ENCODE assay signal across 8 mouse cellular contexts in the genomic region with DNA sequence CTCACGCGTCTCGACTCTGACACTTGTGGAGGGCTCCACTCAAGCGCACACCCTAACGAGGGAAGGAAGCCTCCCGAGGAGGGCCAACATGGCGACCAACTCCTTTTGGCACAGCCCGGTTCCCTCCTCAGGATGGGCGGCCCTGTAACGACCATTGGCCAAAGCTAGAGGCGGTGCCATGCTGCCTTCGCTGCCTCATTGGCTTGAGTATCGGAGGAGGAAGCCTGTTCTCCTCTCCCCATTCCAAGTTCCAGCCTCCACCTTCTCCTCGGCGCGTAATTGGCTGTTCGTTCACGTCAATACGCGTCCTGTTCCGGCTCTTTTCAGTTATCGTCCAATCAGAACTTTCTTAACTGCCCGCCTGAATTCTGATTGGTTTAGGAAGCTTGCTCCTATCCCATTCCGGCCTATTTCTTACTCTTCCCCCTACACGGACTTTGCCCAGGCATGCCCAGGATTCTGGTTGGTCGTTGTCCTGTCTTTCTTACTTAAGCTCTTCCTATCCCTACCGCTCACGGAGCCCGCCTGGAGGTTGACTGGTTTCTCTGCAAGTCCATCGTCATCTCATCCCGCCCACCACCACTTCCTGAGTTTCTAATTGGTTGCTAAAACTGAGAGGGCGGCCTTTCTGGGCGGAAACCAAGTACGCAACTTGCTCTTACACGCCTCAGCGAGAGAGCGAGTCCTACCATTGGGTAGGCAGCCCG. TPM values are rescaled to one million over a fixed set of nuclear protein-coding genes. Genes with fewer than 3 reads are reported as not detected.
A peak's percentile ranks its signal among the peaks of the same experiment; 100 is the strongest.
DNase-seq lines count a peak whose midpoint lies in the region; ATAC-seq lines count a peak whose summit lies in the region.

A gene (plus strand): TSS at position 655 of the 707 bp plus-strand sequence.

- peak within 1 kb of the TSS; percentile 86 for H3K4me3 ChIP-seq in hindbrain, embryonic 14.5 days (replicated peaks; ENCODE audit: low read length)

- peak within 1 kb of the TSS; percentile 98 for H3K27ac ChIP-seq in hindbrain, embryonic 14.5 days

- DNase-seq in R1 (ENCODE audit: low read depth, low spot score) = peak; percentile 100
- peak; percentile 96 to 97 for DNase-seq in cerebellum, postnatal 25 days
- peak; percentile 95 to 99 for DNase-seq in frontal cortex, postnatal 25 days (ENCODE audit: low spot score in 2 of 2)
- DNase-seq in hindbrain, embryonic 14.5 days (ENCODE audit: low spot score) = peak; percentile 98
- peak; percentile 99 for DNase-seq in layer of hippocampus, postnatal 36 days
- DNase-seq in lung, postnatal 36 days = peak; percentile 100
- DNase-seq in retina, postnatal 1 day = peak; percentile 100
- peak; percentile 95 to 99 for DNase-seq in urinary bladder, adult 18-20 months (ENCODE audit: low spot score in 2 of 2)

- 1% methylated on average over 38 of the region's 38 CpGs for WGBS in hindbrain, embryonic 14.5 days

- peak within 1 kb of the TSS; percentile 62 for H3K4me2 ChIP-seq in hindbrain, embryonic 14.5 days (replicated peaks)

- H3K27me3 ChIP-seq in hindbrain, embryonic 14.5 days (ENCODE audit: control insufficient read depth, insufficient read depth, low read length) = no peaks in the 10 kb centered on the region

- peak; percentile 98 for ATAC-seq in hindbrain, embryonic 14.5 days (ENCODE audit: low FRiP score)

- peaks cover 31% of the 10 kb centered on the region for H3K36me3 ChIP-seq in hindbrain, embryonic 14.5 days (replicated peaks; ENCODE audit: control insufficient read depth, insufficient read depth)

- H3K9me3 ChIP-seq in hindbrain, embryonic 14.5 days (ENCODE audit: control insufficient read depth, low read length) = no peaks in the 10 kb centered on the region

- H3K4me1 ChIP-seq in hindbrain, embryonic 14.5 days (replicated peaks; ENCODE audit: control insufficient read depth, insufficient read depth, low read length) = peaks cover 35% of the 10 kb centered on the region

- peak within 1 kb of the TSS; percentile 85 for H3K9ac ChIP-seq in hindbrain, embryonic 14.5 days

RNA-seq across cellular contexts. Expression of the gene that starts here (rescaled TPM):
- 5.3 and 6.2 TPM in 2 replicates for polyA plus RNA-seq in hindbrain, embryonic 14.5 days (2014; fragmentation: Nextera tagmentation; extraction: Ambion mirVana)
- 10 to 100 TPM; 22.4 to 23.1 TPM for total RNA-seq in layer of hippocampus, postnatal 36 days (2021)

Comparison
In these comparisons a context has a peak if more than half of its experiments do, and no peak if none do; other contexts are left out.
1. Peak in every context shown above with its lines: DNase-seq, ATAC-seq, H3K4me3 ChIP-seq and H3K27ac ChIP-seq.